Mouse (Mus musculus) right cerebral cortex, postnatal 4 days (tissue): ENCODE data around the gene Alk.

Experiments used
- DNase-seq: peaks from one replicate; pipeline ENCODE4 v3.0.0-alpha.2; 2022

The Alk gene

DNA sequence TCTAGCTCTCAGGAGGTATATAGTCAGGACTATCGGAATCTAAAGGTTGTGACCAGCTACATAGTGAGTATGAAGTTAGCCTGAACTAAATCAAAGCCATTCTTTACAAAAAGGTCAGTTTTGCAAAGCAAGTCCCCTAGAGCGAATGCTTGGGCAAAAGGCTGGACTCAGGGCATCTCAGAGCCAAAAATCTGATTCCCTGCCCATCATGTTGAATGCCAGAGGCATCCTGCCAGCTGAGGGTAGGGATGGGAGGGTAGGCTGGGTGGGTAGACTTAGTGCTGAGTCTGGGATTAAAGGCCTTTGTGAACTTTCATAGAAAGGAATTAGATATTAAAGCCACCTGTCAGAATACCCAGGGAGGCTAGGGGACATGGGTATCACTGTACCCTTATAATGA lies 594.6 kb downstream of the Alk start:
- no peak for DNase-seq

DNA sequence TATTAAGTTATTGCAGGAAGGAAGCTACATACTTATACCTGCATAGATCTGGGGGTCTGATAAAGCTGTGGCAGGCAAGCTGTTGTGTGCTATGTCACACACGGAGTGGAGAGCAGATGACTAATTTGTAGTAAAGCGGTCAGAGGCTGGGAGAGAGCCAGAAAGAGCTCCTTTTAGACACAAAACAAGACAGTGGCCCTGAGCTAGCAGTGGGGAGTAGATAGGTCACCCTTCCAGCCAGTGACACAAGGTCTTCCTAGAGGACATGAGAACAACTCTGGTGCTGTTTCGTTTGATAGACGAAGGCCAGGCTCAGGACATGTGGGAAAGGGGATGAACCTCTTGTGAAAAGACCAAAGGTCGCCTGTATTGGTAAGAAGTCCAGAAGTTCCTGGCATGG lies 596.0 kb downstream of the Alk start:
- DNase-seq, result no peak

DNA sequence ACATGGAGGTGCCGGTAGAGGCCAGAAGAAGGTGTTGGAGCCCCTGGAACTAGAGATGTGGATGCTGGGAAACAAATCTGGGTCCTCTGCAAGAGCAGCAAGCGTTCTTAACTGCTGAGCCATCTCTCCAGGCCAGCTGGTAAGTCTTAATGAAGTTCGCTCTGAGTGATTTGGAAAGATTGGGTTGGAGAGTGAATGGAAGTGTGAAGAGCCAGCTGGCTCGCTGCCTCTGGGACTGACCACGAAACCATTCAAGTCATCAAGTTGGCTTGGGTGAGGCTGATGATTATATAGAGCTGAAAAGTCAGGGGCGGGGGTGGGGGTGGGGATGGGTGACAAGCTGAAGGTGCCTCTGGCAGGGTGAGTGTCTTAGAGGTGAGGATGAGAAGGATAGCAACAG lies 599.1 kb downstream of the Alk start:
- DNase-seq, result no peak

DNA sequence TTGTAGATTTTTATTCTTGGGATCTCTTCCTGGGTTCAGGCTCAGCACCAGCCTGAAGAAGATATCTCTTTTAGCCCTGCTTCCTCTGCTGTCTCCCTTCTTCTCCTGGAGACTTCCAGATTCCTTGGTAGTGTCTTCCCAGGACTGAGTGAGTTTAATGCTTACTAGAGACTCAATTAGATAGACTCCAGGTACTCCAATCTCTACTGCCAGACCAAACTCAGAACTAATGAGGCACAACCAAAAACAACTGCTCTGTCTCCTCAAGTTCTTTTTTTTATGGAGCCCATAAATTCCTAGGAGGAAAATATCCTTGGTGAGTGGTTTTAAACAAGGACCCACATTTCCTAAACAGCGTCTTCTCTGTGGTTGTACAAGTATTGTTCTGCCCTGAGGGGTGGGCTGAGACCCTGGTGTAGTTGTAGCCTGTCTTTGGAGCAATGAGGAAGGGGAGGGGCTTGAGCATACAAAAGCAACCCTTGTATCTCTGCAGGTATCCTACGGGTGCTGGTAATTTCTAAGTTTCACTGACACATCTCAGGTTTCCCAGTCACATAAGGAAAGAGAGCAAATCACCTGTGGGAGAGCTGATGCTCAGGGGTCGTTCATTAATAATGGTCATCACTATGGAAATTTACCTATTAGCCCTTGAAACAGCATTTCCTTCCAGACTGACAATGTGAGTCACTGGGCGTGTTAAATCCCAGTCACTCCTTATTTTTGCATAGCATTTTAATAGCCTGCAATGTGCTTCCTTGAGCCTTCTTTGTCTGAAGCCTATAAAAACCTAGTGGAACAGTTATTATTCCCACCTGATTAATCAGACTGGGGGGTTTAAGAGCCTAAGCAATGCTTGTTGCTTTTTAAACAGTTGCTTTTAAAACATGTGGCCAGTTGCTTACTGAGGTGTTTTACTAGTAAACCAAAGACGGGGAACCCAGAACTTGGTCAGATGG lies 604.6 kb downstream of the Alk start:
- DNase-seq, result no peak

DNA sequence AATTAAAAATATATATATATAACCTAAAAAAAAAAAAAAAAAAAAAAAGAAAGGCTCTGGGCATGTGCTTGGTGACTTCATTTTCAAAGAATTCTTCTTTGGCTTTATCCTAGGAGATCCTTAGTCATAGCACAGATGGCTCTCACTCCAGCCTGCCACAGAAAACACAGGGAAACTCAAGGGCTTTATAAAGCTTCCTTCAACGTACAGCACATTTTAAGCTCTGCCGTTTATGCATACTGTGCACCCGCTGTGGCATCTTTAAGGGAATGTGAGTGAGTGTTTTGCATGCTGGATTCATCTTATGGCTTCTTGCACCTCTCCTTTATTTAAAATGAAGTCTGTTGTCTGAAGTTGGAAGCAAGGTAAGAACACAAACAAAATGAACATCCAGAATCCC lies 606.7 kb downstream of the Alk start:
- DNase-seq, result peak; percentile 13

DNA sequence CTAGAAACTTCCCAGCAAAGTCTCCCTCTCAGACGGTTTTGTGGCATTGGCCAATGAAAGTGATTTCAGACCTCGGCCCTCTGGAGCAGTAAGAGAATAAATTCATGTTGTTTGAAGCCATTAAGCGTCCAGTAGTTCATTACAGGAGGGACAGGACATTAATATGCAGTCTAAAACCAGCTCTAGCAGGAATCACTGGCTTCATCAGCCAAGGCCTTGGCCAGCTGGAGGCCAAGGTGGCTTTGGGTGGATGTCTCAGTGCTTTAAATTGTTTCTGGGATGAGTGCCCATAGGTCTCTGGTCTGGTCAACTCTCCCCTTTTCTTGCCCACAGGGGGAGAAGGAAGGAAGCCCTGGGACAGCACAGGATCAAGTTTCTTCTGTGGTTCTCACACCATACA lies 608.9 kb downstream of the Alk start:
- DNase-seq, result no peak

DNA sequence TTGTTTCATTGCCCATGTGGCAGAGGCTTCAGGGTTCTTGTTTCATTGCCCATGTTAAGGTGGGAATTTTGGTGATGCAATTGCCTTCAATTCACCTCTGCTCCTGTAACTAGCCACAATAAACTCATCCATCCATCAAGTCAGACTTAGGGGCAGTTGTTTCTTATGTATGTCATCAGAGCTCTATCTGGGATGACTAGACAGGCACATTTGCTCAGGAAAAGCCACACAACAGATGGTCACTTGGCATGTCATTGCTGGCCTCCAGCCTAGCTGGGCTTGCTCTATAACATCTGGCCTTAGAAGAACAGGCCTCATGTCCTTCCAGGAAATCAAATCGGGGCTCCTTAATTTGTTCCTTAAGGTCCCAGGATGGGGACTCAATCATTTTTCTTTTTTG lies 610.3 kb downstream of the Alk start:
- DNase-seq, result no peak

DNA sequence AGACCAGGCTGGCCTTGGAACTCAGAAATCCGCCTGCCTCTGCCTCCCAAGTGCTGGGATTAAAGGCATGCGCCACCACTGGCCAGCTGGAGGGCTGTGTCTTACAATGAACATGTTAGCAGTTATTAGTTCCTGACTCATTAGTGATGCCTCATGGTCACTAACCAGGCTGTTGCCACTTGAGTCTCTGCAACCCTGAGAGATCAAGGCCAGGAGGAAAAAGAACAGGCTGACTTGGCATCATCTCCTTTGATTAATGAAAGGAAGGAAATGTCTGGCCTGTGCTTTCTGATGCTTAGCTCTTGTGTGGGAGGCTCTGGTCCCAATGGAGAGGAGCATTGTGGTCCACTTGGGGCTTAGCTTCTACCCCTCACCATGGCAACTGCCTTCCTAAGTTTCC lies 611.4 kb downstream of the Alk start:
- no peak for DNase-seq

DNA sequence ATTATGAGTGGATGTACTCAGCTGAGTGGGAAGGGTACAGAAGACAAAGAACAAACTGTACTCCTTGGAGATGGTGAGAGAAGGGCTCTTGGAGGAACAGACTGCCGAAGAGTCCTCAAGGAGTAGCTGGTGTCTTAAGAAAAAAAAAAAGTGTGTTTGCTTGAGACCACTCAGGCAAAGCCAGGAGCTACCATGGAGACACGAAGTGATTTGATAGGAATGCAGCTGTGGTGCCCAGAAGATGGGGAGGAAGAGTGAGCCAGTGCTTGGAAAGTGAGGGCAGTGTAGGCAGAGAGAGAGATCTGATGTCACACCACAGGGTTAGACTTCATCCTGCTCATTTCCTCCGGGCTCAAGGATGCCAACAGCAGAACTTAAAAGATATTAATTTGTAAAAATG lies 613.2 kb downstream of the Alk start:
- no peak for DNase-seq

DNA sequence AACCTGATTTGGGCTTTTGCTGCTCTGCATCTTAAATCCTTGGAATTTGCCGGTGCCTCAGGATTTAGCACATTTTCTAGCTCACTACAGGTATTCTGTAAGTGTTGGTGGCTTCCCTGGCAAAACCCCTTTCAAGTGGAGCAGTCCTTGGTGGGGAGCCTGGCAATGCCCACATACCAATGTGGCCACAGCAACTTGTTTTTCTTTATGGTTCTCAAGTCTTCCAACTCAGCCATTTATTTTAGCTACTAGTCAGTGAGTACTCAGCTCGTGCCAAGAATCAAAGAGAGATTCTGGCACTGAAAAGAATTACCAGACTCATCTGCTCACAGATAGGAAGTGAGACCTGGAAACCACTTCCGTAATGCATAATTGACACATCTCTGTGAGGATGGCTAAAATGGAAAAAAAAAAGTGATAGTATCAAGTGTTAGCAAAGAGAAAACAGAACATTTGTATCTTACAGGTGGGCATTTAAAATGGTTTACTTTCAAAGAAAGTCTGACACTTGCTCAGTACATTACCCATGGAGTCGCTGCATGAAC lies 614.2 kb downstream of the Alk start:
- no peak for DNase-seq

DNA sequence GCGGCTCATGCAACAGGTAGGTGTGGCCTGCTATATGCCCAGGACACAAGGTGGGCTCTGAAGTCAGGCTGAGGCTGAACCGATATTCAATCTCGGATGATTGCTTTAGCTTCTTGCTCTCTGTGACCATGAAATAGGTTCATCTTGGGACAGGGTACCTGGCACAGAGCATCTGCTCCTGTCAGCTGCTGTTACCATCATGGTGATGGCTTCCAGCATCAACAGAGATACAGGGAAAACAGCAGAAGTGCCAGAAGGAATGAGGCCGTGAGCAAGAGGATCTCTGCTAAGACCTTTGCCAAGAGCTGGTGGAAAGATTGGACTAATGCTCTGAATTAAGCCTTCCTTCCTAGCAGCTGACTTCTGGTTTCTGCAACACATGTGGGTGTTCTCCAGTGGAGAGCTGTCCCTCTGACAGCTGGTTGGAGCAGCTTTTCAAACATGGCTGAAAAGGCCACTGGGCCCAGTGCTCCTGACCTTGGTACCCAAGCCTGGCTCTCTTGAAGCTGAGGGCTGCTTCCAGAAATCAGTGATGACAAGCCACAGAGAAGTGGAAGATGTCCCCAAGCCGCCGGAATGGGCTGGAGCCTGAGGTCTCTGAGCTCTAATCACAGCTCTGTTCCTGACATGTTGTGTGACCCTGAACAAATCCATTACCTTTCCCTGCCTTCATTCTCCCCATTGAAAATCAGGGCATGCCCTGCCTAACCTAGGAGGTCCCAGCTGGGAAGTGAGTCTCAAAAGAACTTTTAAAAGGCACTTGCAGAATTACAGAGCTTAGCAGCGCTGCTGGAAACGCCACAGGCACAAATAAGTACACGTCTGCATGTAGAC lies 615.5 kb downstream of the Alk start:
- no peak for DNase-seq

DNA sequence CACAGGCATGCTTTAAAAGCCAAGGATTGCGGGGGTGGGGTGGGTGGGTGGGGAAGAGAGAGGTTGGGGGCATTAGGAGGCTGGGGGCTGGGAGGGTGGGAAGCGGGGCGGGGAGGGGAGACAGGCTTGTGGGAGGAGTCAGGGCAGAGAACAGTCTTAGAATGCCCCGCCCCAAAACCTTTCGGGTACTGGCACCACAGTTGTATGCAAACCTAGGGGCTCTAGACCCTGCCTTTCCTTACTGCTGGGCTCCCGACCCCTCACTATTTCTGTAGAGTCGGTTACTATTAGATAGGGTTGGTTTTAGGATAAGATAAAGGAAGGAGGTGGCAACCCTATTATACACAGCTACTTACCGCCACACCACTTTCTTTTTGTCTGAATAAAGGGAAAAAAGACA lies 617.4 kb downstream of the Alk start:
- DNase-seq, result no peak

DNA sequence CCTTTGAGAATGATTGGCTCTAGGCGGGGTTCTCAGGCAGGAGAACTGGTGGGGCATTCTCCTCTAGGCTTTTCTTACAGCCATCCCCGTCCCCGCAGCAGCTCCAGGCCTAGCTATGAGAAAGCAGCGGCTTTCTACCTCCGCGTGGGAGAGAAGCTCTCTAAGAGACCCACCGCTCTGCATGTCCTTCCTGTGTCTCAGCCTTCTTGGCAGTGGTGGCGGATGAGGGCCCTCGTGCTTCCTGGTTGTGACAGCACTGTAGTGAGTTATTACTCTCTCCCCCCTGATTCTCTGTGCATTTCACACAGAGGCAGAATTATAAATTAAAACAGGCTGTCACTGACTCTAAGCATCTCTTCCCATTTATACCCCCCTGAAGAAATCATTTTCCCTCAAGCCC lies 618.0 kb downstream of the Alk start:
- no peak for DNase-seq

DNA sequence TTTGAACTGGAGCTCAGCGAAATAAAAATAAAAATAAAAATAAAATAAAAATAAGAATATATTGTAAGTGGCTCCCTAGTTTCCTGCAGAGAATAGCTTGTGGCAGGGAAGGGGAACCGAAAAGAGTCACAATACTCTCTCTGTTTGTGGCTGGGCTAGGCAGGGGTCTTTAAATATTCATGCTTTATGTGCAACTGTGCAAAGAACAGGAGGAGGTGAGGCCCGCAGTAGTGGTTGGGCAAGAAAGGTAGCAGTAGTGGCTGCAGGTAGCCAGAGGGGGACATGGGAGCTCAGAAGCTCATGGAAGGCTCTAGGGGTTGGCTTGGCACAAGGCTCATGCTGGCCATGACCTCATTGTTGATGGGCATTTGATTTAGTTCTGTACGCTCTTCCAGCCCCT lies 623.2 kb downstream of the Alk start:
- DNase-seq, result no peak

DNA sequence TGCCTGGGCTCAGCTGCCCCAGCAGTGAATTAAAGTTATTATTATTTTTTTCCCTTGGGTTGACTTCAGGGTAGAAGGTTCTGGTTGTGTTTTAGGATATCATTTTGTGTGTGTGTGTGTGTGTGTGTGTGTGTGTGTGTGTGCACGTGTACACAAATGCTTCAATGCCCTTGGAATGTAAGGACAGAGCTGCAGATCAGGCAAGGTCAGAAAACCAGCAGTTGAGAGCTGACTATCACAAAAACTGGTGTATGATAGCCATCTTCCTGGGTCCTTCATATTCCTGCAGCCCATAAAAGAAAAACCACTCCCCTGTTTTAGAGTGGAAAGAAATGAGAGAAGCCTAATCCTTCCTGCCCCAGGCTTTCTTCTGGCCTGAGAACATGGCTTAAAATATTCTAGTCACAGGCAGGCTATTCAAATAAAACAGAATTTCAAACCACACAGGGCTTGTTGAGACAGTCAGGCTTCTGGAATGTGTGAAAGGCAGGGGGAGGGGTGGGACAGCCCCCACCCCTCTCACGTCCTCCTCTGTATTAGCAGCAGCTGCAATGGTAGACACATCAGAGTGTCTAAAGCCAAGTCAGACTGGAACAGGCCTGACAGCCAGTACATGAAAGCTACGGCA lies 623.8 kb downstream of the Alk start:
- DNase-seq, result peak; percentile 17

DNA sequence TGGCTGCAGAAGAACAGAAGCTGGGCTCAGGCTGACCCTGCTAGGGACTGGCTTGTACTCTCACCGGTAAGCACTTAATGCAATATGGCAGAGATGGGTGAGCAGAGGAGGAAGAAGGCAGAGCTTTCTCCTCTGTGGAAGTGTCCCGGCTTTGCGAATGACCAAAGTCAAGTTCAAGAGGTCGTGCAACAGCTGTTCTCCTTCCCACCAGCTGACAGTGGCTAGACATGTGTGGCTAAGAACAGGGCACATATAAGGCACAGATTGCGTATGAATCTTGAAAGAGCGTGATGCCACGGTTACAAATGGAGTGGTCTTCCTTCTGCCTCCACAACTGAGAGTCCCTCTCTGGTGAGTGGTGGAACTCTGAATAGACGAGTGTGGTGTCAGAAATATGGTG lies 625.3 kb downstream of the Alk start:
- no peak for DNase-seq

DNA sequence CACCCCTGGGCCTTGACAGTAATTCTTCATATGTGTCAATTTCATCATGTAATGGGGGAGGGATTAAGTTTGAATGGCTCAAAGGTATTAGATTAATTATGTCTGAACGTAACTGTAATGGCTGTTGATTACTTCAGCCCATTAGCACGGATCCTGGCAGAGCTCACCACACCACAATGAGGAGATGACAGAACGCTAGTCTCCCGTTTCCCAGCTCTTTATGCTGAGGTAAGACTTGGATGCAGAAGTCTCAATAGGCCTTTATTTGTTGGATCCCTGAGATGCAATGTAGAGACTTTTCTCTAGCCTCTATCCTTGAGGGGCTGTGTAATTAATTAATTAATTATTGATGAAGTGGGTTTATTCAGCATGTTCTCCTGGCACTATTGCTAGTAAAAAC lies 627.8 kb downstream of the Alk start:
- no peak for DNase-seq

DNA sequence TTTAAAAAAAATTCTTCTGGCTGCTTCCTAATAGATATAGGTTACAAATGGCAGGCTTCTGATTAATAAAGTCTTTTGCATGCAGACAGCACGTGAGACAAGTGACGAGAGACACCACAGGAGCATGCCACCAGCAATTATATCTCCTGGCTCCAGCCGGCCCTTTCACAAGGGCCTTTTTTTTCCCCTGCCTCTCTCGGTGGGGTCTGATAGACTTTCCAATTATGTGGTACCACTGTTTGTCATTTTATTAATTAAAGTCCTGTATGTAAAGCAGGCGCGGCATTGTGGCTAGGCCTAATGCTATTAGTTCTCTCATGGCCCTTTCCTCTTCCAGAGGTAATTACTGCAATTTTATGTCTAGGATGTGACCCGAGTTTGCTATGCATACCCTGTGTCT lies 630.7 kb downstream of the Alk start:
- no peak for DNase-seq

DNA sequence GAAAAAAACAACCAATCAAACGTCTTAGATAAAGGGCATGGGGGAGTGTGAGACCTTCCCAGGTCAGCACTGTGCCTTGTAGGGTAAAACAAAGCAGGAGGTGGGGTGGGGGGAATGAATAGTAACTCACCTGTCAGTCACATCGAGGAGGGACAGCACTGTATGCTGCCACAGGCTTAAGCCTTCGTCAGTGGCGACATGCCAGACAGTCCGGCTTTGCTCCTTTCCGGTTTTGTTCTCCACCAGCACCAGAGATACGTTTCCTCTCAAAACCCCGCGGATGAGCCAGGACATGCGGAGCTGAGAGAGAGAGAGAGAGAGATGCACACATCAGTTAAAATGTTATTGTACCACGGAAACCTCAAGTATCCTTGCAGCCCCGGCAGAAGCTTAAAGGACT lies 637.1 kb downstream of the Alk start:
- no peak for DNase-seq

DNA sequence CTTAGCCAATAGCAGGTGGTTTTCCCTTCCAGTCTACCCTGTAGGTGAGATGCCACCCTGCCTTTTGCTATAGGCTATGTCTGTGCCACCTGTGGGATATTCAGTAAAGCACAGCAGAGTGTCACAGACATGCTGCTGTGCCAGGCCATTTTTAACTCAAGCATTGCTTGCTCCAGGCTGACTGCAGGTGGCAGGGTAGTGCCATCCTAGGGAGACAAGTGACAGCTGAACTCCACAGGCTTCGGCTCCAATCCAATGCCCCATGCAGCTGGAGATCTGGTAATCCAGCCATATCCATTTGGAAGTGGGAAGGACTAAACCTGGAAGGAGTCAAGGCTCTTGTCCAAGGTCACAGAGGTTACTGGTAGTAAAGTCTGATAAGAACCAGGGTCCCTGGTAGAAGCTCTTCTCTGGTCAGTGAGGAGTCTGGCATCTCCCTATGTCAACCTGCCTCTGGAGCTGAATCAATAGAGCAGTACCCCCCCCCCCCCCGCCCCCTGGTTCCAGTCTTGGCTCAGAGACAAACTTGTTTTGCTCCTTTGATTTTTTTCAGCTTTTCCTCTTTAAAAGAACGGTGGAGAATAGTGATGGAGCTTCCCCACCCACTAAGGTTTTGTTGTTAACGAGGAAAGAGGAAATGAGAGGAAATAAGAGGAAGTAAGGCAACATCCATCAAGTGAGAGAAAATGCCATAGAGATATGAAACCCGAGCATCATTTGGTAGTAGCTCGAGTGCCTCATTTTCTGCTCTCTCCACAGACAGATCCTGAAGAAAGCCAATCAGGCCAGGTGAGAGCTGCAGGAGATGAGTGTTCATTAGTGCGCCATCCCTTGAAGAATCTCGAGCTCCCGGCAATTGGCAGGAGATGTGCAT lies 638.5 kb downstream of the Alk start:
- peak; percentile 63 for DNase-seq

DNA sequence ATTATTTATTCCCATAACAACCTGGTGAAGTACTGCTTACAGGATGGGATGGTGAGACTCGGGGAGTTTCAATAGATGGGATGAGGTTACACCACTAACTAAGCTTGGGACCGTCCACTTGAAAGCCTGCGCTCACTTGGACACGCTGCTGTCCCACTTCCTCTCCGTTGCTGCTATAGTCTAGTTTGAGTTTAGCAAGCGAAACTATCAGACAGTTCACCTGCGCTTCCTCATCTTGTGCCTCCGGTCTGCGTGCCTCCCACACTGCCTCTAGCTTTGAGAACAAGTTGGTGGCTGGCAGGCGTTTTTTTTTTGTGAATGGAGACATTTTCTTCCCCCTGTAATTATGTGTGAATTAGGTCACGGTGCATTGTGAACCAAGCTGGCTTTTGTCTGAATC lies 639.8 kb downstream of the Alk start:
- DNase-seq, result no peak

DNA sequence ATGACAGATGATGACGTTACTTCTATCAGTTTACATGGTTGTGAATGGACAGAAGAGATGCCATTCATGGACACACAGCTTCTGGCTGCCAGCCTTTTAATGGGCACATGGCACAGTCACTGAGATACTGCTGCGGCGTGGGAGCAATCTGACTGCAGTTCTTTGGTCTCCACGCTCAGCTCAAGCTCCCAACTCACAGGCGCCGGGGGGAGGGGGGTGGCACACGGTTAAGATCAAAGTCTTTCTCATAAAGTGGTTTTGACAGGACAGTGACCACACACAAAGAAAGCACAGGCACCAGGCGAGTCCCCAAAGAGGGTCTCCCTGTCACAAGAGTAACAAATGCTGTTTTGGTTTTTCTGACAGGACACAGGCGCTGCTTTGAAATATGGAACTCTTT lies 641.7 kb downstream of the Alk start:
- no peak for DNase-seq
